Mouse (Mus musculus) heart, adult 2 months (tissue): ENCODE results near the gene Abcc2.

Experiments used
- CTCF ChIP-seq: fragments of 200-600 bp; IDR thresholded peaks from 2 replicates; pipeline ENCODE4 v1.8.1; 2022; ENCODE audit warnings: antibody characterized with exemption, mild to moderate bottlenecking, moderate library complexity
- POLR2A ChIP-seq: fragments of 200-500 bp; IDR thresholded peaks from 2 replicates; pipeline ENCODE4 v1.6.1; 2011; ENCODE audit warnings: mild to moderate bottlenecking, low read depth, low read length, control low read depth; ENCODE audit not compliant: insufficient read depth

DNA sequence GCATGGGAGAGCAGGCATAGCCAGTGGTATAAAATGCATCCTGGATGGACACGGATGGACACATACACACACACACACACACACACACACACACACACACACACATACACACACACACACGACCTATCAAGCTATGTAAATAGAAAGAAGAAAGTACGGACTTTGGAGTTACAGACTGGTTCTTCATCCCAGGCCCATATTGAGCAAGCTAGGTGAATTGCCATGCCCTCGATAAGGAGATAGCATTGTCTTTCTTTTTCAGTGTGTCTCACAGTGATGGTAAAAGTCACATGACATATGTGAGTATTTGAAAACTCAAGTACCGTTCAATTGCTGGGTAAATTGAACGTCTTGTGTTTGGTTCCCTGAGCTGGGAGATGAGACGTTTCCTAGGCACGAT, 44.9 kb downstream of the Abcc2 start:
- TF ChIP-seq POLR2A (no peak), CTCF (no peak)
